Mouse (Mus musculus): Measurements from ENCODE around the gene Susd5. TPM values are rescaled to one million over a fixed set of nuclear protein-coding genes. Genes with fewer than 3 reads are reported as not detected.
"Not testable (repeated sequence)": the region's sequence is repeated elsewhere in the genome, so short reads cannot be mapped to it uniquely, and the experiment has no call there.

The Susd5 gene
- polyA plus RNA-seq, 1 experiment from 2014 or later: 23.9 TPM

DNA sequence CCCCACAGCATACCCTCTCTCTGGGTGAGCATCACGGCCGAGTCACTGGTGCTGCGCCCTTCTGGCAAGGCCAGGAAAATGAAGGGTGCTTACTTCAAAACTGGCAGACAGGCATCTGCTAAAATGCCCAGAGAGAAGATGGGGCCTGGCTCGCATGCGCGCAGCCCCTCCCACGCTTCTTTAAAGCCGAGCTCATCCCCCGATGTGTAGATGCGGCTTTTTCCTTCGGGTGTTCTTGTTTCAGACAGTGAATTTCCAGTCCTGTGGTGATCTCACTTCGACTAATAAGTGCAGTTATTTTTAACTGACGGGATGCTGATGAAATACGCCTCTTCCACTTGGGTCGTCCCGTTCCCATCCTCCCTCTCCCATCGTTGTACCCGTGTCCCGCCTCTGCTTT, 16.7 kb downstream of the Susd5 start:
- Histone ChIP-seq H3K4me2 (no peak overlapping the region), H3K27me3 (no peaks in the 10 kb centered on the region), H3K4me3 (no peak overlapping the region), H3K9ac (no peak overlapping the region), H3K9me3 (no peaks in the 10 kb centered on the region), H3K4me1 (no peaks in the 10 kb centered on the region), H3K27ac (no peak overlapping the region), H3K36me3 (no peaks in the 10 kb centered on the region)
- 0 out of 2 replicates have a peak, but pooled peaks have one; percentile 30 for ATAC-seq (ENCODE audit: insufficient number of reproducible peaks, low FRiP score, low TSS enrichment, low read depth)
- WGBS: 79% methylated on average over 19 of the region's 19 CpGs

DNA sequence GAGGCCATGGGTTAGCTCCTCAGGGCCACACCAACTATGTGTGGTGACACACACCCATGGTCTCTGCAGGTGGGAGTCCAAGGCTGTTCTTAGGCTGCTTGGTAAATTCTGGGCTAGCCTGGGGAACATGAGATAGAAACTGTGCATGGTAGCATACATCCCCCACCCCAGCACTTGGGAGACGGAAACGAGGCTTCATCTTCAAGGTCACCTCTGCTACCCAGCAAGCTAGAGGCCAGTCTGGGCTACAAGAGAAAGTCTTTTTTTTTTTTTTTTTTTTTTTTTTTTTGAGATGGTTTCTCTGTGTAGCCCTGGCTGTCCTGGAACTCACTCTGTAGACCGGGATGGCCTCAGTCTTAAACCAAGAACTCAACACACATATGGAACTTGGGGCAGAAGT, 29.5 kb downstream of the Susd5 start:
- H3K36me3 ChIP-seq: no peaks in the 10 kb centered on the region
- 82% methylated on average over 3 of the region's 3 CpGs for WGBS
- H3K9ac ChIP-seq: no peak overlapping the region
- ATAC-seq (ENCODE audit: insufficient number of reproducible peaks, low FRiP score, low TSS enrichment, low read depth): no peak
- no peak overlapping the region for H3K27ac ChIP-seq
- H3K4me2 ChIP-seq: no peak overlapping the region
- no peaks in the 10 kb centered on the region for H3K27me3 ChIP-seq
- H3K4me1 ChIP-seq: 0 out of 2 replicates have a peak, but pooled peaks cover 4% of the 10 kb centered on the region
- H3K4me3 ChIP-seq: no peak overlapping the region
- H3K9me3 ChIP-seq: no peaks in the 10 kb centered on the region

DNA sequence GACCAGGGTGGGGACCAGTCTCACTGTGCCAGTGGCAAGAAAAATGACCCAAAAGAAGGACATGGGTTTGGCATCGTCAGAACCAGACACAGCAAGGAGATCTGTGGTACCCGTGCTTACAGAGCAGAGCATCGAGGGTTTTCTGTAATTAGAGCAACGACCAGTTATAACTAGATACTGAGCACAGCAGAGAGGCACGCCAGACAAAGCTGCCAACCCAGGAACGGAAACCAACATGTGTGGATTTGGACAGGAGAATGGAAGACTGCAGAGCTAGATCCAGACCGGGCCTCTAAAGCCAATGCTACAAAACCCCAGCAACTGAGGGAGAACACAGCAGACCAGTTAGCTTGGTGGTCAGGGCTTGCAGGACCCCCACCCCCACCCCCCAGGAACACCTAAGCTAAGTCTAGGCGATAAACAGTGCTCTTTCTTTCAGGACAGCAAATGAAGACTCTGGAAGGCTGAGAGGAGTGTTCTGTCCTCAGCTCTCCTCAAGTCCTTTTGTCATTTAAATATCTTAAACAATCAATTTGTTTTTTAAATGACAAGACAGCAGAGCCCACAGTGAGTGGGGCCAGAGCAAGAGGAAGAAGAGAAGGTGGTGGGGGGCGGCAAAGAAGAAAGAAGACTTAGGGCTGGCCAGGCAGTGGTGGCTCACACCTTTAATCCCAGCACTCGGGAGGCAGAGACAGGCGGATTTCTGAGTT, 30.3 kb downstream of the Susd5 start:
- no peak overlapping the region for H3K9ac ChIP-seq
- H3K4me3 ChIP-seq: no peak overlapping the region
- H3K4me2 ChIP-seq: no peak overlapping the region
- no peaks in the 10 kb centered on the region for H3K27me3 ChIP-seq
- WGBS: 72% methylated on average over 11 of the region's 11 CpGs
- H3K27ac ChIP-seq: no peak overlapping the region
- H3K9me3 ChIP-seq: no peaks in the 10 kb centered on the region
- no peaks in the 10 kb centered on the region for H3K36me3 ChIP-seq
- H3K4me1 ChIP-seq: 0 out of 2 replicates have a peak, but pooled peaks cover 4% of the 10 kb centered on the region
- no peak for ATAC-seq (ENCODE audit: insufficient number of reproducible peaks, low FRiP score, low TSS enrichment, low read depth)

DNA sequence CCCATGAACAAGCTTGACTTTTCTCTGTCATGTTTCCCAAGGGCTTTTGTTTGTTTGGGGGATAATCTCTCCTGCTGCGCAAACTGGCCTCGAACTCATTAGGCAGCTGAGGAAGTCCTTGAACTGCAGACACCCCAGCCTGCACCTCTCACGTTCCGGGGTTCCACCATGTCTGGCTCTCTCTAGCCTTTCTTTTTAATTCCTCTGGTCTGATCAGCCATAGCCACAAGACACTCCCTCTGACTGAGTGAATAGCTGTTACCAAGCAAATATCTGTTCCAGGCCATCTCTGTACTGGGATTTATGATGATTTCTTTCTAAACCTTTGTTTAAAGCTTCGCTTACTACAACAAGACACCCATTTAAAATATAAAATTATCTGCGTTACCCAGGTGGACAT, 31.9 kb downstream of the Susd5 start:
- H3K36me3 ChIP-seq; ATAC-seq (ENCODE audit: insufficient number of reproducible peaks, low FRiP score, low TSS enrichment, low read depth); H3K4me2 ChIP-seq; H3K4me1 ChIP-seq; H3K27ac ChIP-seq; H3K27me3 ChIP-seq; H3K9ac ChIP-seq; H3K4me3 ChIP-seq; H3K9me3 ChIP-seq: not testable (repeated sequence)
- 91% methylated on average over 6 of the region's 6 CpGs for WGBS

DNA sequence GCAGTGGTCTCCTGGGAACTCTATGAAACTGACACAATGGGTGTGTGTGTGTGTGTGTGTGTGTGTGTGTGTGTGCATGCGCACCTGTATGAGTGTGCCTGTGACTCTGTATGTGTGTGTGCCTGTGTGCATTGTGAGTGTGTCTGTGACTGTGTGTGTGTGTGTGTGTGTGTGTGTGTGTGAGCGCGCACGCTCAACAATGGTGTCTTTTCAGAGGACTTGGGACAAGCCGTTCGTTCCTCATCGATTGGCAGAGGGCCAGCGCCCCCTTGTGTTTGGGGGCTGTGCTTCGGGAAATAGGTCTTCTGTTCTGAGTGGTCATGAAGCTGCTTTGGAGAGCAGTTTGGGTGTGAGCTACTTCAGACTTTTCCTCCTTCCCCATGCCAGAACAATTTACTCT, 35.2 kb downstream of the Susd5 start:
- not testable (repeated sequence) for ATAC-seq (ENCODE audit: insufficient number of reproducible peaks, low FRiP score, low TSS enrichment, low read depth); H3K9me3 ChIP-seq; H3K4me2 ChIP-seq; H3K27ac ChIP-seq; H3K27me3 ChIP-seq; H3K9ac ChIP-seq; H3K4me3 ChIP-seq; H3K36me3 ChIP-seq; H3K4me1 ChIP-seq
- WGBS: 22% methylated on average over 9 of the region's 9 CpGs

DNA sequence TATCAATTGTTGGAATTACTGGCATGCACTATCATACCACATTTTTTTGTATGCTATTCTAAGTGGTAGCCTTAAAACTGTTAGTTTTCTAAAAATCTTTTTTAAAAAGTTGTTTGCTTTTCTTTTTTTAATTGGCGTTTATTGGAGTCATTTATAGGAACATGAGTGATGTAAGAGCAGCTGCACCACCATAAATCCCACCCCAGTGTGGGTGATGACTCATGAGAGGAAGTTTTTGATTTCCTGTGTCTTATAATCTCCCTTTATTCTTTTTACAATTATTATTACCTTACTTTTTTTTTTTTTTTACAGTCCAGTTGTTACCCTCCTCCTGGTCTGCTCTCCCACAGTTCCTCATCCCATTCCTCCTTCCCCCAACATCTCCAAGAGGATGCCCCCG, 37.9 kb downstream of the Susd5 start:
- H3K27me3 ChIP-seq: no peaks in the 10 kb centered on the region
- H3K4me3 ChIP-seq: no peak overlapping the region
- H3K36me3 ChIP-seq: no peaks in the 10 kb centered on the region
- no peak overlapping the region for H3K27ac ChIP-seq
- H3K9ac ChIP-seq: no peak overlapping the region
- no peak for ATAC-seq (ENCODE audit: insufficient number of reproducible peaks, low FRiP score, low TSS enrichment, low read depth)
- no peak overlapping the region for H3K4me2 ChIP-seq
- H3K4me1 ChIP-seq: no peaks in the 10 kb centered on the region
- WGBS: 69% methylated on average over 2 of the region's 2 CpGs
- H3K9me3 ChIP-seq: no peaks in the 10 kb centered on the region

DNA sequence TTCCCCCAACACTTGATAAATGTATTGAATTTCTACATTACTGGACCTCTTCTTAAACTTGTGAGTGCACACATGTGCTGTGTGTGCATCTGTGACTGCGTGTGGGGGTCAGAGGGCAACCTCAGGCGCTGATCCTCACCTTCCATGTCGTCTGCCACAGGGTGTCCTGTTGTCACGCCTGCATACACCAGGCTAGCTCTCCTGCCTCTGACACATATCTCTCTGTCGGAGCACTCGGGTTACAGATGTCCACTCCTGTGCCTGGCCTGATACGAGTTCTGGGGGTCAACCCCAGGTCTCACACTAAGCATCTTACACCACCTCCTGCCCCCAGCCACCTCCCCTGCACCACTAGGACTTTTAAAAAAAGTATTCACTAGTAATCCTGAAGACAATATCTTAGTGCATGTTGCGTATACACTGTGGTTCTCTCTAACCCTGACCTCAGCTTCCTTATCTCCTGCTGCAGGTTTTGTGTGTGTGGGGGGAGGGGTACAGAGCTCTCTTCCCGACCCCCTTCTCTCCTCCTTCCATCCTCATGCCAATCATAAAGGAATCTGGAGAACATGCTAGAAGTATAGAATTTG, 41.9 kb downstream of the Susd5 start:
- Histone ChIP-seq H3K27me3 (no peaks in the 10 kb centered on the region), H3K9me3 (no peaks in the 10 kb centered on the region), H3K36me3 (no peaks in the 10 kb centered on the region), H3K4me1 (no peaks in the 10 kb centered on the region), H3K4me3 (no peak overlapping the region), H3K4me2 (no peak overlapping the region), H3K9ac (no peak overlapping the region), H3K27ac (no peak overlapping the region)
- 70% methylated on average over 9 of the region's 9 CpGs for WGBS
- no peak for ATAC-seq (ENCODE audit: insufficient number of reproducible peaks, low FRiP score, low TSS enrichment, low read depth)

DNA sequence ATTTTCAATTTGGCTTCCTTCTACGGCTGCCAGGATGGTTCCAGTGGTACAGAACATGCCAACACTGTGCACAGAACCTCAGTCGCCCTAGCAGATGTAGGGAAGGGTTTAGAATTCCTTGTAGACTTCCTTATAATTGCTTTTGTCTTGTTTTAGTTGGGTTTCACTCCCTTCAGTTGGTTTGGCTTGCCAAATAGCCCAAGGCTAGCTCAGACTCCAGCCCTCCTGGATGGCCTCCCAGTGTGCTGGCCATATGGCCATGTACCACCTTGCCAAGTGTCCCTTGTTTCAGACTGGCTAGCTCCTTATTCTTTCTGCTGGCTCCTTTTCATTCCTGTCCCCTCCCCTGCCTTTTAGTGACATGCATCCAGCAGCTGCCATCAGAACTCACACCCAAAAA, 53.3 kb downstream of the Susd5 start:
- H3K36me3 ChIP-seq: no peaks in the 10 kb centered on the region
- H3K9me3 ChIP-seq: no peaks in the 10 kb centered on the region
- no peaks in the 10 kb centered on the region for H3K27me3 ChIP-seq
- no peak overlapping the region for H3K27ac ChIP-seq
- no peak overlapping the region for H3K9ac ChIP-seq
- H3K4me2 ChIP-seq: no peak overlapping the region
- 0 out of 2 replicates have a peak, but pooled peaks cover 5% of the 10 kb centered on the region for H3K4me1 ChIP-seq
- H3K4me3 ChIP-seq: no peak overlapping the region
- WGBS: 71% methylated on average over 2 of the region's 2 CpGs
- ATAC-seq (ENCODE audit: insufficient number of reproducible peaks, low FRiP score, low TSS enrichment, low read depth): no peak

DNA sequence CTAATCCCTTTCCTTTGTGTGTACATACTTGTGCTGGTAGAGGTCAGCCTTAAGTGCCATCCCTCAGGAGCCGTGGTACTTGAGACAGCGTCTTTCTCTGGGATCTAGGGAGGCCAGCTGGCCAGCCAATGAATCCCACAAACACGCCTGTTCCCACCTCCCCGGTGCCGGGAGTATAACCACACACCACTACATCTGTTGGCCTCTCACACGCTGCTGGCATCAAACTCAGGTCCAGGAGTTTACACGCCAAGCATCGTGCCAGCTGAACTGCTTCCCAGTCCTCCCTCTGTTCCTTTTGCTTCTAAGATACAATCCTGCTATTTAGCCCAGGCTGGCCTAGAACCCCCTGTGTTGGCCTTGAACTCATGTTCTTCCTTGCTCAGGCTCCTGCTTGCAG, 54.2 kb downstream of the Susd5 start:
- H3K36me3 ChIP-seq: no peaks in the 10 kb centered on the region
- H3K27ac ChIP-seq: 0 out of 2 replicates have a peak overlapping the region, but pooled peaks have one; percentile 47
- no peaks in the 10 kb centered on the region for H3K27me3 ChIP-seq
- WGBS: 73% methylated on average over 8 of the region's 8 CpGs
- H3K9ac ChIP-seq: no peak overlapping the region
- ATAC-seq (ENCODE audit: insufficient number of reproducible peaks, low FRiP score, low TSS enrichment, low read depth): no peak; the same call in 1 of the 2 replicates
- no peaks in the 10 kb centered on the region for H3K9me3 ChIP-seq
- H3K4me1 ChIP-seq: 0 out of 2 replicates have a peak, but pooled peaks cover 5% of the 10 kb centered on the region
- no peak overlapping the region for H3K4me2 ChIP-seq
- no peak overlapping the region for H3K4me3 ChIP-seq

DNA sequence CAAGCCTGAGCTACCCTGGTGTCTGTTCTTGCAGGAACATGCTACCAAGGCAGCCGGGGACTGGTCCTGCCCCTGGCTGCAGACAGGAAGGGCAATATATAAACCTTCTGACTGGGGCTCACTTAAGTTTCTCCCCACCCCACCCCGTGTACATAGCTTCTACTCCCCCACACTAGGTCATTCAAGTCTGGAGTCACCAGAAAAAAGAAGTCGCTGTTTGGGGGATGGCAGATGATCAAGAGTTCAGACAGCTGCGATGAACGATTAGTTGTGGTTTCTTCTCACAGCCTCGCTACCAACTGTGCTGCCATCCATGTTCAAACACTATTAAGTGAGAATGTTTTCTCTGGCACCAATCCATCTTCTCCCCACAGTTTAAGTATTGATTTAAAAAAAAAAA, 55.3 kb downstream of the Susd5 start:
- peak; percentile 83 for ATAC-seq (ENCODE audit: insufficient number of reproducible peaks, low FRiP score, low TSS enrichment, low read depth)
- H3K36me3 ChIP-seq: no peaks in the 10 kb centered on the region
- H3K4me1 ChIP-seq: 0 out of 2 replicates have a peak, but pooled peaks cover 5% of the 10 kb centered on the region
- no peaks in the 10 kb centered on the region for H3K9me3 ChIP-seq
- no peak overlapping the region for H3K9ac ChIP-seq
- peak overlapping the region; percentile 48; the same call in 1 of the 2 replicates for H3K27ac ChIP-seq
- H3K27me3 ChIP-seq: no peaks in the 10 kb centered on the region
- no peak overlapping the region for H3K4me3 ChIP-seq
- 35% methylated on average over 6 of the region's 6 CpGs for WGBS
- no peak overlapping the region for H3K4me2 ChIP-seq

DNA sequence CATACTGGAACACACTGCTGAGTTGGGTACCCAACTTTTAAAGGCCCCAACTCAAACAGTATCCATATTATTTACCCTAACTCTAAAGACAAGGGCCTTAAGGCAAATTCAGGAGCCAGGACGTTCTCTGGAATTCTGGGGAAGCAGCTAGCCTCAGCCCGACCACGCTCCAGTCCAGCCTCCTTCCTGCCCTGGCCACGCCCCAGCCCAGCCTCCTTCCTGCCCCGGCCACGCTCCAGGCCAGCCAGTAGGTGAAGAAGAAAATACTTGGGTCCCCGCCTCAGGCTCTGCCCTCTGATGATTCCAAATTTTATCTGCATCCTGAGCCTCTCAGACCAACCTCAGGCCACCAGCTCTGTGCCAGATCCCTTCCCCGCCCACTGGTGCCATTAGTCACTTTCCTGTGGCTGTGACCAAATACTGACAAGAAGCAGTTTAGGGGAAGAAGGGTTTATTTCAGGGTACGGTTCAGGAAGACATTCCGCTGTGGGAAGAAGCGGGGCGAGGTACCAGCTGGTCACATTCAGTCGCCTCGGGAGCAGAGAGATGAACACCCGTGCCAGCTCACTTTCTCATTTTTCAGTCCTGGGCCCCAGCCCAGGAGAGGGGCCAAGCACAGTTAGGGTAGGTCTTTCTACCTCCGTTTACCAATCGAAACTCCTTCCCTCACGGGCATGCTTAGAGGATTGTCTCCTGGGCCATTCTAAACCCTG, 57.1 kb downstream of the Susd5 start:
- WGBS: 81% methylated on average over 18 of the region's 18 CpGs
- no peaks in the 10 kb centered on the region for H3K27me3 ChIP-seq
- no peaks in the 10 kb centered on the region for H3K9me3 ChIP-seq
- H3K4me2 ChIP-seq: no peak overlapping the region
- no peak for ATAC-seq (ENCODE audit: insufficient number of reproducible peaks, low FRiP score, low TSS enrichment, low read depth)
- H3K36me3 ChIP-seq: no peaks in the 10 kb centered on the region
- H3K4me1 ChIP-seq: 0 out of 2 replicates have a peak, but pooled peaks cover 5% of the 10 kb centered on the region
- H3K27ac ChIP-seq: no peak overlapping the region
- H3K9ac ChIP-seq: no peak overlapping the region
- no peak overlapping the region for H3K4me3 ChIP-seq

DNA sequence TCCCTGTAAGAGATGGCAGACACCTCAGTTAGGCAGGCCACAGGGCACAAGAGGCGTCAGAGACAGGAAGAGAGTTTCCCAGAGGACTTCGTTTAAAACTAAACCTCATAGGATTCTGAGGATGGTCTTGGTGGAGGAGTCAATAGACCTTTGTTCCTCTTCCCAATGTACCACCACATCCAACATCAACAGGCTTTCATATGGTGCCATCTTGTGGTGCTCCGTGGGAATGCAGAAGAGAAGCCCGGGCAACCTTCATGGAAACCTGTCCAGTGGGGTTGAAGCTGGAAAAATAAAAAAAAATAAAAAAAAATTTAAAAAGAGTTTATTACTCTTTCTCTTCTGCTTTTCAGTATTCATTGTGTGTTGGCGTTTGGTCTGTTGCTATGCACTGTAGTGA, 59.7 kb downstream of the Susd5 start:
- H3K4me1 ChIP-seq; H3K9ac ChIP-seq; H3K4me2 ChIP-seq; H3K27ac ChIP-seq; H3K36me3 ChIP-seq; ATAC-seq (ENCODE audit: insufficient number of reproducible peaks, low FRiP score, low TSS enrichment, low read depth); H3K27me3 ChIP-seq; H3K9me3 ChIP-seq; H3K4me3 ChIP-seq: not testable (repeated sequence)
- WGBS: 13% methylated on average over 5 of the region's 5 CpGs

All from limb, embryonic 15.5 days (tissue).